Mouse (Mus musculus) thymus, postnatal 25 days (tissue): Measurements from ENCODE around the gene Syp.
A peak's percentile ranks its signal among the peaks of the same experiment; 100 is the strongest.

Experiments used
- DNase-seq: peaks from one replicate; pipeline ENCODE4 v3.0.0; 2022

Gene Syp

GRCm38 (mm10) chrX:7638401-7639091 is at the start of gene Syp:
TSS of gene Syp (plus strand) at chrX:7638471.
- DNase-seq = peak; percentile 90

GRCm38 (mm10) chrX:7595371-7595770 is 42.9 kb upstream of the Syp start:
- DNase-seq = no peak

DNA sequence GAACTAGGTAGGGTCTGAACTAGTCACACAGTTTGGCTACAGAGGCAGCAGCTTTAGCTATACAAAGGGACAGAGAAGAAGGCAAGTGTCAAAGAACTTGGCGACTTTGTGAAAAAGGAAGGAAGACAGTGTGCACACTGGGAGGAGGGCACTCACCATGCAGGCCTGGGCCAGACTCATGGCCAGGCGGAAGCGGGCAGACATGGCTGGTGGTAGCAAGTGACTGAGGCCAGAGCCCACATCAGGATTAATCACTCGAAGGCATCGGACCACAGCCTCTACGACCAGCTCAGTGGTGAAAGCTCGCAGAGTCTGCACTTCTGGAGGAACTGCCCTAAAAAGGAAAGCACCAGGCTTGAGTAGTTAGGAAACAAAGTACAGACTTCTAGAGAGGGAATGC is 34.3 kb upstream of the Syp start:
- no peak for DNase-seq

DNA sequence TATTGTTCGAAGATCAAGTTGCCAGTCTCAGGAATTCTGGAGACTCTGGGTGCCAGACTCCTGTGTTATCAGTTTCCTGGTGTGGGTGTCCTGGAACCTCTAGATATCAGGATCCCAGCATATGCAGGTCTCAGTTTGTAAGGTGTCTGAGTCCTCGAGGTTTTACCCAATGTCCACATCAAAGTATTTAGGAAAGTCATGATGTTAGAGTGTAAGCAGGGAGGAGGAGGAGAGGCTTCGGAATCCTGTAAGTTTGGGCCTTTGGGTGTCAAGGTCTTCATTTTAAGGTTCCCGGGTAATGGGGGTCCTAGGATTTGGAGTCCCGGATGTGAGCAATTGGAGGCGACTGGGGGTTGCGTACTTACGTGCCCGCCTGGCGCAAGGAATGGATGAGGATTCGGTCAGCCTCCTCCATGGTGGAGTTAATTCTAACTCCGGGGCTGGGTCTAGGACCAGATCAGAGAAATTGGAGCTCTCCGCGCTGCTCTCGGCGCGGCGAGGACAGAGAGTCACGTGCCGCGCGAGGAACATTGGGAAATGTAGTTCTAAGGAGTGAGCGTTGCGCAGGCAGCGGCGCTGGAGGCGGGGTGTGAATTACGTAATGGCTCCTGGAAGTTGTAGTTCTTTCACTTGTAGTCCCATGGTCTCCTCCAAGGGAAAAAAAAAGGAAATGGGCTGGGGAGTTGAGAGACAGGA is 33.2 kb upstream of the Syp start, which contains the start of gene Ccdc22:
Gene Ccdc22, minus strand, starts transcription at position 639 of the 696 bp plus-strand sequence.
- peak; percentile 77 for DNase-seq

GRCm38 (mm10) chrX:7605575-7605941 is 32.7 kb upstream of the Syp start:
- DNase-seq = no peak

DNA sequence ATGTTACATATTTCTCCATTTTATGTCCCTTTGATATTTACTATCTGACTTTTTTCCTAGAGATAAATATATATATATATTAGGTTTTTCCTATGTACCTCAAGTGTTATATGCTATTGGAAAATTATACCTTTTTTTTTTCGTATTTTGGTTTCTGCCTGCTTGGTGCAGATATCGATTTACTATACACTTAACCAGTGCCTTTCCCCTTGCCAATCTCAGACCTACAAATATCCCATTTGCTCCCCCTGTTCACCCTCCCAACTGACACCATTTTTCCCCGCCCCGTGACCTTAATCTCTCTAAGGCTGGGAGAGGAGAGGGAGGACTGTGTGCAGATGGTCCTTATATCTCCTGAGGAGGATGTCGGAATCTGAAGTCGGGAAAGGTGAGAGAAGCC is 31.5 kb upstream of the Syp start, which contains the start of gene Cacna1f:
Gene Cacna1f, plus strand, starts transcription at position 301 of the 400 bp plus-strand sequence.
- no peak for DNase-seq

DNA sequence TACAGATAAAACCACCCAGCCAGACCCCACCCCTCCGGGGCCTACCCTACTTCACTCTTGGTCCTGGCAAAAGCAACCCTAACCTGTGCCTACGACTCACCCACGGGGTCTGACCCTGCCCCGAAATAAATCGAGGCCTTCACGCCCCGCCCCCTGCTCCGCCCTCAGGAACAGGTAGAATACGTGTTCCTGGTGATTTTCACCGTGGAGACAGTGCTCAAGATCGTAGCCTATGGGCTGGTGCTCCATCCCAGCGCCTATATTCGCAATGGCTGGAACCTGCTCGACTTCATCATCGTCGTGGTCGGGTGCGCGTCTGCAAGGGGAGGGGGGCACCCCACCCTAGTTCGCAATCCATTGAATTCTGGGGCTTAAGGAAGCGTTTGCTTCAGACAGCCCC is 28.2 kb upstream of the Syp start:
- no peak for DNase-seq

DNA sequence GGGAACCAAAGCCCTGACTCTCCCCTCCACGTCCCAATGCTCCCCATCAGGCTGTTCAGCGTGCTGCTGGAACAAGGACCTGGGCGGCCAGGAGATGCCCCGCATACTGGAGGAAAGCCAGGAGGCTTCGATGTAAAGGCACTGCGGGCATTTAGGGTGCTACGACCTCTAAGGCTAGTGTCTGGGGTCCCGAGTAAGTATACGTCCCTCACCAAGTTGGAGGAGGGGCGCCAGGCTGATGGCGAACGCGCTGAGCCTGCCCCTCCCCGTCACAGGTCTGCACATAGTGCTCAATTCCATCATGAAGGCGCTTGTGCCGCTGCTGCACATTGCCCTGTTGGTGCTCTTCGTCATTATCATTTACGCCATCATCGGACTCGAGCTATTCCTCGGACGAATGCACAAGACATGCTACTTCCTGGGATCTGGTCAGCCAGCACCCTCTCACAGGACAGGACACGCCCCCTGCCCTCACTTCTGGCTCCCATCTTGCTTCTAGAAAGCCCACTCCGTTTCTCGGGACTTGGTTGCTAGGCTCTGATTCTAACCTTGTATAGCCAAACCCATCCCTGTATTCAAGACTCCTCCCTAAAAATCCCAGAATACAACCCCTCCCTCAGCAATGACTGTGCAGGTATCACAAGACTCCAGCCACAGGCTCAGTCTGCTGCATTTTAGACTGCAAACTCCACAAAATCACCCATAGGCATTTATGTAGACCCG is 27.6 kb upstream of the Syp start:
- DNase-seq = no peak

DNA sequence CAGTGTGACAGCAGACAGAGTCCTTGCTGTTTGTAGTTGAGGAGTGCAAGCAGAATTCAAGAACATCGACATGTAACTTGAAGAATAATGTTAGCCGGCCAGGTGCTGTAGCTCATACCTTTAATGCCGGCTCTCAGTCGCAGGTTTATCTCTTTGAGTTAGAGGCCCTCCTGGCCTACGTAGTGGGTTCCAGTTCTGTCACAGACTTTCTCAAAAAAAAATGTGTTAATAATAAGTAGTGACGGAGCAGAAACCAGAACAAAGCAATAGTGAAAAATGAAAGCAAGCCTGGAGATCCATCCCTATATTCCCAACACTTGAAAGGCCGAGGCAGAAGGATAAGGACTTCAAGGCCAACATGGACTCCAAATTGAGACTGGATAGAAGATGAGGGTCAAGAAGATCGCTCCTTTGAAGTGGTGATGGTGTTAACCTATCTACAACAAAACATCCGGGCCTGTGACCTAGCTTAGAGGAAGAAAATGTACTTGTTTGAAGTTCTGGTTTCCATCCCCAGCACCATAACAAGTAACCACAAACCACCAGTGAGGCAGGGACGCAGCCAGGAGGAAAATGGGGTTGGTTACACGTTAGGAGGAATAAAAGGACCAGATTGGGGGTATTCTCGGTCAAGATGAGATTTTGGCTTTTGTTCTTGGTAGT is 20.3 kb upstream of the Syp start:
- DNase-seq = peak; percentile 1

DNA sequence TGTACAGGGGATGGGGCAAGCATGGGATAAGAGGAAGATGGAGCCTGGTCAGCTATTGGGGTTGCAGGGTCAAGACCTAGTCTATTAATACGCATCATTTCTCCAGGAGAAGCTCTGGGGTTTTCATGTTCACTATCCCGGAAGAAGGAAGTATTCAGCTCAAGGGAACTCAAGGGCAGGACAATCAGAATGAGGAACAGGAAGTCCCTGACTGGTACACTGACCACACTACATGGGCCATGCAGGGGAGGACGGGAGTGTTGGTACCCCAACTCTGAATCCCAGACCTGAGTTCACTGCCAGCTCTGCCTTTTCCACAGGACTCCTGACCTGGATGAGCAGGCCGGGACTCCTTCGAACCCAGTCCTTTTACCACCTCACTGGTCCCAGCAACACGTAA is 5.7 kb upstream of the Syp start:
- DNase-seq = no peak

GRCm38 (mm10) chrX:7635101-7635500 is 3.2 kb upstream of the Syp start:
- no peak for DNase-seq

GRCm38 (mm10) chrX:7639536-7640325 is 1.5 kb downstream of the Syp start:
- no peak for DNase-seq

DNA sequence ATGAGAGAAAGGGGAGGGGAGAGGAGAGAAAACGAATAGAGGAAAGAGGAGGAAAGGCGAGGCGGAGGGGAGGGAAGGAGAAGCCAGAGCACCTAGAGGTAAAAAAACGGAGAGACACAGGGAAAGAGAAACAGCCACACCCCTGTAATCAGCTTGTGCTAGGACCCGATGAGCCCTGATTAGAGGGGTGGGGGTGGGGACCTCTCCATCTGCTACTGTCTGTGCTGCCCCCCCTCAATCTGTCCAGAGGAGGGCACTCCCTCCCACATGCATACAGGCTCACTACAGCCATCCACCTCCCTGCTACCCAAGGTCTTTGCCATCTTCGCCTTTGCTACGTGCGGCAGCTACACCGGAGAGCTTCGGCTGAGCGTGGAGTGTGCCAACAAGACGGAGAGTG is 2.5 kb downstream of the Syp start:
- no peak for DNase-seq

- peak; percentile 81 for DNase-seq
These were observed 7.1 kb downstream of the Syp start for GRCm38 (mm10) chrX:7645349-7645748.

DNA sequence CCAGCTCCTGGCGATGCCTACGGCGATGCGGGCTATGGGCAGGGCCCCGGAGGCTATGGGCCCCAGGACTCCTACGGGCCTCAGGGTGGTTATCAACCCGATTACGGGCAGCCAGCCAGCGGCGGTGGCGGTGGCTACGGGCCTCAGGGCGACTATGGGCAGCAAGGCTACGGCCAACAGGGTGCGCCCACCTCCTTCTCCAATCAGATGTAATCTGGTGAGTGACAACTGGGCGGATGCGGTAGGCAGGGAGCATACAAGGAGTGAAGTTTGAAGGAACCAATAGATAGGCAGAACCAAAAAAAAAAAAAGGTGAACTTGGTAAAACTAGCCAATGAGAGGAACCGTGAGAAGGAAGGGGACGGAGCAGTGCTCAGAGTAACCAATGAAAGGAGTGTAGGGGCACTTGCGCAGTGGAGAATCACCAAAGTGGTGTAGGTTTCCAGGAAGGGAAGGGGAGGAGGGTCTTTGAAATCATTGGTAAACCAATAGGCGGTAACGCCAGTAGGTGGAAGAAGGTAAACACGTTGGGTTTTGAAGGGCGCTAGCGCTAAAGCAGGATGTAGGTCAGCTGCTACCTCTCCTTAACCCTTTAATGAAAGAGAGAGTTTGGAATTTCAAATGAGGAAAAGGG is 10.5 kb downstream of the Syp start:
- DNase-seq = peak; percentile 79

- peak; percentile 41 for DNase-seq
These were observed 19.0 kb downstream of the Syp start, which contains the start of gene Prickle3 for GRCm38 (mm10) chrX:7657221-7657639. TSS of gene Prickle3 (plus strand) at chrX:7657260.

DNA sequence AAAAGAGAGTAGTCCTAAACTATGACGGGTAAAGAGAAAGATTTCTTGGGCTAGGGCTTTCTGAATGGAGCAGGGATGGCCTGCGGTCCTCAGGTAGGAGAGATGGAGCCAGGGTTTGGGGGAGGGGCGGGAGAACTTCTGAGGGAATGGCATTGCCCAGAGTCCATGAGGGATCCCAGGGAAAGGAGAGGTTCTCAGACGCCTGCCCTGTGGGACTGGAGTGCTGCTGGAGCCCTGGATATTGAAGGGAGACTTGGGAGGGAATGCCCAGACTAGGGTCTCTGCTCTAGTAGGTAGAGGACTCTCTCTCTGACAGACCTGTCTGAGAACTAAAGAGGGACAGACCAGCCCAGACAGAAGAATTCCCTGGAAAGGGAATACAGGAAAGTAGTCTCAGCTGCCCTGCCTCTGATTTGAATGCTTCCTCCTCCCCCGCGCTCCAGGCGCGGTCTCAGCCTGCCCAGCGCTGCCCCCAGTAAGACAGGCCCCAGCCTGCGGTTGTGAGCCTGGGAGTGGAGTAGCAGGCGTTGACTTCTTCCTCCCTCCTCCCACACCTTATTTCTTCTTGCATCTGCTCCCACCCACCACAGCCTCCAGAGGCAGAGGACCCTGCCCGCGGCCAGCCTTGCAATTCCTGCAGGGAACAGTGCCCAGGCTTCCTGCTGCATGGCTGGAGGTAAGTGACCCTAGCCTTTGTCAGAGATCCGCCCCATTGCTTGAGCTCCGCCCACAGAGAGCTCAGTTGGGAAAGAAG is 19.9 kb downstream of the Syp start:
- no peak for DNase-seq

- DNase-seq = no peak
These were observed 20.7 kb downstream of the Syp start for GRCm38 (mm10) chrX:7658785-7659589.

DNA sequence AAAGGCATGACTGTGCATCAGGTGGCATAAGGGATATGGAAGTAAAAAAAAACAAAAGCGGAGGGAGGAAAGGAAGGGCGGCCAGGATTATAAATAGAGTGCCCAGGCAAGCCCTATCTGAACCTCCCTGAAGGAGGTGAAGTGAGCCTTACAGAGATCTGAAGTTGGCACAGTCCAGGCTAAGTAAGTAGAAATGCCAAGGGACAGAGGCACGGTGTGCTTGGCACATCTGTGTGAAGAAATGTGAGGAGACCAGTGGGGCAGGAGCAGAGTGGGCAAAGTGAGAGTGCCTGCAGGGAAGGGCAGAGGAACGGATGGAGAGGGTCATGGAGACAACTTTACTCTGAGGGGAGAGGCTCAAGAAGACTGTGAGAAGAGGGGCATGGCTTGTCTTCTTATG is 22.8 kb downstream of the Syp start:
- no peak for DNase-seq

GRCm38 (mm10) chrX:7662936-7663335 is 24.7 kb downstream of the Syp start:
- DNase-seq = no peak
